Mouse (Mus musculus) embryonic facial prominence, embryonic 13.5 days (tissue): Measurements from ENCODE around the gene Cct2. TPM values are rescaled to one million over a fixed set of nuclear protein-coding genes. Genes with fewer than 3 reads are reported as not detected.

ENCODE experiments used
- ATAC-seq: fragments of 200-750 bp; cut with Nextera tagmentation; 2 replicates; pipeline ENCODE4 v1.8.0; 2017; ENCODE audit warnings: low read depth; ENCODE audit not compliant: insufficient number of reproducible peaks, insufficient read depth, low FRiP score, low TSS enrichment
- H3K27ac ChIP-seq: fragments of 300-500 bp; sonication (generic); 2 replicates; pipeline ENCODE4 v1.5.1; 2015; ENCODE audit warnings: moderate library complexity, mild to moderate bottlenecking, inconsistent platforms
- H3K27me3 ChIP-seq: fragments of 300-500 bp; sonication (generic); 2 replicates; pipeline ENCODE4 v1.6.1; 2015; ENCODE audit warnings: mild to moderate bottlenecking, inconsistent platforms
- H3K36me3 ChIP-seq: fragments of 300-500 bp; sonication (generic); 2 replicates; pipeline ENCODE4 v1.6.1; 2015; ENCODE audit warnings: mild to moderate bottlenecking, inconsistent platforms
- H3K4me1 ChIP-seq: fragments of 300-500 bp; sonication (generic); 2 replicates; pipeline ENCODE4 v1.6.1; 2015; ENCODE audit warnings: inconsistent platforms
- H3K4me2 ChIP-seq: fragments of 300-500 bp; sonication (generic); 2 replicates; pipeline ENCODE4 v1.6.1; 2015; ENCODE audit warnings: moderate library complexity, mild to moderate bottlenecking, inconsistent platforms
- H3K4me3 ChIP-seq: fragments of 300-500 bp; sonication (generic); 2 replicates; pipeline ENCODE4 v1.5.1; 2015; ENCODE audit warnings: mild to moderate bottlenecking, inconsistent platforms
- H3K9ac ChIP-seq: fragments of 300-500 bp; sonication (generic); 2 replicates; pipeline ENCODE4 v1.6.1; 2015; ENCODE audit warnings: mild to moderate bottlenecking, inconsistent platforms
- H3K9me3 ChIP-seq: fragments of 300-500 bp; sonication (generic); 2 replicates; pipeline ENCODE4 v1.6.1; 2016; ENCODE audit warnings: inconsistent platforms
- WGBS: fragments of 180-500 bp; shearing (Covaris S2); methylation state at CpG from one replicate; pipeline ENCODE4 v1.1.7; 2015; ENCODE audit warnings: mixed read lengths; 5-methylcytosine and 5-hydroxymethylcytosine counted together
- polyA plus RNA-seq: library from polyadenylated mRNA; unstranded; fragments of >200 nt; fragmentation: Nextera tagmentation; extraction: Ambion mirVana; gene quantifications from 2 replicates; pipeline ENCODE4 v1.2.1, GENCODE M21; 2015

Cct2 gene
- polyA plus RNA-seq, 1 experiment from 2014 or later = 258 TPM

- H3K27me3 ChIP-seq = no peaks in the 10 kb centered on the region
- ATAC-seq = no peak
- peaks cover 9% of the 10 kb centered on the region for H3K4me1 ChIP-seq
- no peak overlapping the region for H3K4me2 ChIP-seq
- WGBS = 74% methylated on average over 15 of the region's 15 CpGs
- H3K4me3 ChIP-seq = no peak overlapping the region
- H3K27ac ChIP-seq = no peak overlapping the region
- peaks cover 26% of the 10 kb centered on the region for H3K36me3 ChIP-seq
- H3K9ac ChIP-seq = no peak overlapping the region
- H3K9me3 ChIP-seq = no peaks in the 10 kb centered on the region
These were observed 31.1 kb upstream of the Cct2 start for GRCm38 (mm10) chr10:117094504-117095329.

DNA sequence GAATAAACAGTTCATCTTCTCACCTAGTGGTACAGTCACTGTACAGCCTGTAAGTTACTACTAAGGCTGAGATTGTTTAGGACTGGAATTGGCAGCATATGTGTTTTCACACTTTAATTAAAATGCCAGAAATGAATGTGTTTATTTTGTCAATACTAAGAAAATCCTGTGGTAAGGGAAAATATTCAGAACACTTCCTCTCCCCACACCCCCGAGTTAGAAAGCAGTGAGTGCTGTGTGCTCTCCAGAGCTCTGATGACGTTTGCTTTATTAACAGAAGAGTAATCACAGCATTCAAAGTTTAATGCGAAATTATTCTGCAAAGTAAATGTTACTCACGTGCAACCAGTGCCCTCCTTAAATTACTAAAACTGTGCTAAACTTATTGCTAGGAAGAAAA lies 26.0 kb upstream of the Cct2 start:
- Histone ChIP-seq H3K36me3 (peaks cover 34% of the 10 kb centered on the region), H3K4me1 (peaks cover 6% of the 10 kb centered on the region), H3K27ac (no peak overlapping the region), H3K9me3 (no peaks in the 10 kb centered on the region), H3K9ac (no peak overlapping the region), H3K4me2 (no peak overlapping the region), H3K4me3 (no peak overlapping the region), H3K27me3 (no peaks in the 10 kb centered on the region)
- 69% methylated on average over 4 of the region's 4 CpGs for WGBS
- ATAC-seq = no peak

- no peak overlapping the region for H3K27ac ChIP-seq
- H3K9ac ChIP-seq = no peak overlapping the region
- whole genome bisulfite sequencing = 85% methylated on average over 2 of the region's 2 CpGs
- peaks cover 65% of the 10 kb centered on the region for H3K36me3 ChIP-seq
- H3K27me3 ChIP-seq = no peaks in the 10 kb centered on the region
- no peaks in the 10 kb centered on the region for H3K4me1 ChIP-seq
- no peak overlapping the region for H3K4me3 ChIP-seq
- H3K4me2 ChIP-seq = no peak overlapping the region
- no peaks in the 10 kb centered on the region for H3K9me3 ChIP-seq
- ATAC-seq = no peak
These were observed 18.3 kb upstream of the Cct2 start for GRCm38 (mm10) chr10:117081914-117082359.

DNA sequence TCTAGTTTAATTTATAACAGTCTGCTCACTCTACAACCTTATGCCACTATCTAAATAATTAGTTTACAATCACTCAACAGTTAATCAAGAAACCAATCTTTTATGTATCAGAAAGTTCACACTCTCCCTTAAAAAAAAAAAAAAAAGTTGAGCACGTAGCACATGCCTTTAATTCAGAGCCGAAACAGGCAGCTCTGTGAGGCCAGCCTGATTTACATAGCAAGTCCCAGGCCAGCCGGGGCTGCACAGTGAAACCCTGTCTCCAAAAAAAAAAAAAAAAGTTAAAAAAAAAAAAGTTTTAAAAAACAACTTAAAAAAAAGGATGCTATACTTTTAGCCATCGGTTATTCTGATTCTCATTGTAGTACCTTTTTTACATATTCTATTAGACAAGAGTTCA lies 17.7 kb upstream of the Cct2 start:
- Histone ChIP-seq H3K27me3 (no peaks in the 10 kb centered on the region), H3K4me3 (no peak overlapping the region), H3K9ac (no peak overlapping the region), H3K27ac (no peak overlapping the region), H3K4me2 (no peak overlapping the region), H3K9me3 (no peaks in the 10 kb centered on the region), H3K36me3 (peaks cover 71% of the 10 kb centered on the region), H3K4me1 (no peaks in the 10 kb centered on the region)
- no peak for ATAC-seq
- WGBS = 69% methylated on average over 4 of the region's 4 CpGs

DNA sequence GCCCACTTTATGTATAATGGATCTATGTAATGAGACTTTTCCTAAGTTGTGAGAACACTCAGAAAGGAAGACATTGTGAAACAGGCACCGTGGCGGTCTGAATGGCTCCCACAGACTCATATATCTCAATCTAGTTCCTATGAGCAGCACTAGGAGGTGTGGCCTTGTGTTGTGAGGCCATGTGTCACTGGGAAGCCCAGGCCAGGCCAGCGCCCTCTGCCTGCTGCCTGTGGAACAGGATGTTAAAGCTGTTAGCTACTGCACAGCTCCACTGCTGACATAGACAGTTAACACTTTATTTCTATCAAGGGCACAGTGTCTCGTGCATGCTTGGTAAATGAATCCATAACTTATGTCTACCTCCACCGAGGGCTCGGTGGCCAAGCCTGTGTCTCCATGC lies 14.7 kb upstream of the Cct2 start:
- Histone ChIP-seq H3K27ac (no peak overlapping the region), H3K4me1 (no peaks in the 10 kb centered on the region), H3K36me3 (peaks cover 74% of the 10 kb centered on the region), H3K9me3 (no peaks in the 10 kb centered on the region), H3K4me2 (no peak overlapping the region), H3K4me3 (no peak overlapping the region), H3K27me3 (no peaks in the 10 kb centered on the region), H3K9ac (no peak overlapping the region)
- WGBS = 79% methylated on average over 6 of the region's 6 CpGs
- no peak for ATAC-seq

DNA sequence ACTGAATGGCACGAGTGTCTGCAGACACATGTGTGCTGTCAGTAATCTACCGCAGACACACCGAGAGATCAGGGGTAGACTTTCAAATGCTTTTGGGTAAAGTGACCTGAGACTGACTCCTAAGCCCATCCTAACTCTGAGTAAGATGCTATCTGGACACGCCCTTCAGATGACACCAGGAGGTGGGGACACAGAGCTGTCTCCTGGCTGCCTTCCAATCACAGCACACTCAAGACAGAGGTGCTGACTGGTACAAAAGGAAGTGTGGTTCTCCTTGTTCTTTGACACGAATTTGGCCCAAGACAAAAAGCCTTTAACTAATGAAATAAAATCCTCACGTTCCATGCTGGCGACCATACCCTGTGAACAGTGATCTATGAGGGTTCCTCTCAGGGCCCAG lies 9.6 kb upstream of the Cct2 start:
- Histone ChIP-seq H3K36me3 (peaks cover 73% of the 10 kb centered on the region), H3K27me3 (no peaks in the 10 kb centered on the region), H3K4me3 (no peak overlapping the region), H3K9ac (no peak overlapping the region), H3K4me2 (no peak overlapping the region), H3K9me3 (no peaks in the 10 kb centered on the region), H3K27ac (no peak overlapping the region), H3K4me1 (no peaks in the 10 kb centered on the region)
- 84% methylated on average over 7 of the region's 7 CpGs for WGBS
- no peak for ATAC-seq

- Histone ChIP-seq H3K4me2 (no peak overlapping the region), H3K36me3 (peaks cover 66% of the 10 kb centered on the region), H3K27me3 (no peaks in the 10 kb centered on the region), H3K4me3 (no peak overlapping the region), H3K9me3 (no peaks in the 10 kb centered on the region), H3K9ac (no peak overlapping the region), H3K4me1 (no peaks in the 10 kb centered on the region), H3K27ac (no peak overlapping the region)
- no peak for ATAC-seq
- WGBS = 90% methylated on average over 18 of the region's 18 CpGs
These were observed 8.7 kb upstream of the Cct2 start for GRCm38 (mm10) chr10:117072191-117072888.

DNA sequence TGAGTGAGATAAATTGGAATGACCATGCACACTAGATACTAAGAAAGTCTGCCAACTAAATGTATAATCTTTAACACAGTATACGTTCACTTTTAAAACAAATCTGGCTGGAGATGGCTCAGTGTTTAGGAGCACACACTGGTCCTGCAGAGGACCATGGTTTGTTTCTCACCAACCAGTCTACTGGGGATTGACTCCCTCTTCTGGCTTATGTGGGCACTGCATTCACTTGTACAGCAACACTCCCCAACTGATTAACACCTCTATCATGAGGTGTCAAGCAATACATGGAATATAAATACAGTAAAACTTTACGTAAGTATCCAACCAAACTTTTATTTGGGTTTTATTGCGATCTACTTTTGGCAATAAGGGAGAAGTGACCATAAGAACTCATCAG lies 5.5 kb upstream of the Cct2 start:
- 94% methylated on average over 3 of the region's 3 CpGs for WGBS
- no peak for ATAC-seq
- Histone ChIP-seq H3K36me3 (peaks cover 40% of the 10 kb centered on the region), H3K4me1 (peaks cover 10% of the 10 kb centered on the region; the same call in 1 of the 2 replicates), H3K27ac (no peak overlapping the region), H3K4me2 (no peak overlapping the region), H3K27me3 (no peaks in the 10 kb centered on the region), H3K9ac (no peak overlapping the region), H3K4me3 (no peak overlapping the region), H3K9me3 (no peaks in the 10 kb centered on the region)

GRCm38 (mm10) chr10:117064076-117064475 lies 462 bp upstream of the Cct2 start:
- H3K27ac ChIP-seq = peak overlapping the region; percentile 89
- no peaks in the 10 kb centered on the region for H3K9me3 ChIP-seq
- peak overlapping the region; percentile 64; the same call in 1 of the 2 replicates for H3K9ac ChIP-seq
- H3K4me1 ChIP-seq = peaks cover 21% of the 10 kb centered on the region; the same call in 1 of the 2 replicates
- WGBS = 8% methylated on average over 7 of the region's 7 CpGs
- no peak for ATAC-seq
- peaks cover 32% of the 10 kb centered on the region for H3K36me3 ChIP-seq
- H3K4me2 ChIP-seq = peak overlapping the region; percentile 56
- H3K4me3 ChIP-seq = peak overlapping the region; percentile 75
- no peaks in the 10 kb centered on the region for H3K27me3 ChIP-seq

- Histone ChIP-seq H3K9ac (peak overlapping the region; percentile 82), H3K4me3 (peak overlapping the region; percentile 75), H3K27ac (peak overlapping the region; percentile 83; the same call in 1 of the 2 replicates), H3K27me3 (no peaks in the 10 kb centered on the region), H3K9me3 (no peaks in the 10 kb centered on the region), H3K4me2 (peak overlapping the region; percentile 87), H3K36me3 (peaks cover 43% of the 10 kb centered on the region), H3K4me1 (peaks cover 21% of the 10 kb centered on the region; the same call in 1 of the 2 replicates)
- 4% methylated on average over 15 of the region's 15 CpGs for WGBS
- ATAC-seq = no peak
These were observed 740 bp downstream of the Cct2 start for GRCm38 (mm10) chr10:117062894-117063253.

DNA sequence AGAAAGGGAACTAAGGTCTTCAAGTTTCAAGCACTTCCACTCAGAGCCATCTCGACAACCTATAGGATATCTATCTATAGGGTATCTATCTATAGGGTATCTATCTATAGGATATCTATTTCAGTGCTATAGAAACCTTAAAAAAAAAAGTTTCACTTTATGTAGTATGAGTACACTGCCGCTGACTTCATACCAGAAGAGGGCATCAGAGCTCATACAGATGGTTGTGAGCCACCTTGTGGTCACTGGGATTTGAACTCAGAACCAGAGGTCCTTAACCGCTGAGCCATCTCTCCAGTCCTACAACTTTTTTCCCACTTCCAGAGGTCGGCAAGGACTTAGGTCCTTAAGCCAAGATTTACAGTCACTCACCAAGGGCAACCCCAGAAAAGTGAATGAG lies 7.9 kb downstream of the Cct2 start:
- WGBS = 87% methylated on average over 4 of the region's 4 CpGs
- Histone ChIP-seq H3K4me2 (no peak overlapping the region), H3K4me3 (no peak overlapping the region), H3K27ac (no peak overlapping the region), H3K9me3 (no peaks in the 10 kb centered on the region), H3K27me3 (no peaks in the 10 kb centered on the region), H3K36me3 (peaks cover 98% of the 10 kb centered on the region), H3K9ac (no peak overlapping the region), H3K4me1 (peaks cover 7% of the 10 kb centered on the region; the same call in 1 of the 2 replicates)
- ATAC-seq = no peak
